ENCODE assay signal across 8 mouse cellular contexts in genomic region chr2:69275875-69276274, GRCm38 (mm10).
DNase-seq lines count a peak whose midpoint lies in the region; TF ChIP-seq lines count a peak whose summit lies in the region.

No protein-coding gene starts in this region.

- H3K27ac ChIP-seq in layer of hippocampus, adult 2 months = no peak overlapping the region

- peak; percentile 76 for TF ChIP-seq CTCF in layer of hippocampus, adult 2 months (conservative IDR thresholded peaks at IDR 0.05)

- no peak overlapping the region for H3K4me3 ChIP-seq in layer of hippocampus, adult 2 months

- peak; percentile 10 to 15 for DNase-seq in layer of hippocampus, adult 2 months (ENCODE audit: low spot score in 2 of 2)
- DNase-seq in layer of hippocampus, adult 8-10 months (ENCODE audit: low spot score in 2 of 2) = no peak
- peak; percentile 78 for DNase-seq in ES-CJ7 (ENCODE audit: low read depth, low spot score)
- DNase-seq in brain, adult 2 months (ENCODE audit: low read depth, low spot score) = peak; percentile 63
- DNase-seq in kidney, postnatal 14 days = peak; percentile 25
- no peak for DNase-seq in layer of hippocampus, postnatal 25 days (ENCODE audit: extremely low spot score in 1 of 2, low spot score in 1 of 2)
- no peak for DNase-seq in layer of hippocampus, postnatal 10 days (ENCODE audit: low spot score in 2 of 2)
- DNase-seq in c-Kit-positive CD71-positive TER-119-positive erythroid progenitor cells, embryonic 14.5 days (ENCODE audit: low spot score) = no peak

Comparison
In these comparisons a context has a peak if more than half of its experiments do, and no peak if none do; other contexts are left out.
1. DNase-seq: peak in layer of hippocampus, adult 2 months (2 of 2), ES-CJ7 (single experiment), brain, adult 2 months (single experiment) and kidney, postnatal 14 days (single experiment); none in layer of hippocampus, adult 8-10 months (0 of 2), layer of hippocampus, postnatal 25 days (0 of 2), layer of hippocampus, postnatal 10 days (0 of 2) and c-Kit-positive CD71-positive TER-119-positive erythroid progenitor cells, embryonic 14.5 days (single experiment).